Mouse (Mus musculus) C2C12 (cell line): ENCODE results near the gene Gm17428.
"Not testable (repeated sequence)": the region's sequence is repeated elsewhere in the genome, so short reads cannot be mapped to it uniquely, and the experiment has no call there.

Experiments
- CEBPB ChIP-seq: IDR thresholded peaks from one replicate; pipeline ENCODE4 v1.6.1; 2011; ENCODE audit warnings: low read depth, mild to moderate bottlenecking, control low read depth, moderate library complexity
- CTCF ChIP-seq: IDR thresholded peaks from one replicate; pipeline ENCODE4 v1.5.1; 2011; ENCODE audit not compliant: control insufficient read depth, insufficient read depth, insufficient read length

DNA sequence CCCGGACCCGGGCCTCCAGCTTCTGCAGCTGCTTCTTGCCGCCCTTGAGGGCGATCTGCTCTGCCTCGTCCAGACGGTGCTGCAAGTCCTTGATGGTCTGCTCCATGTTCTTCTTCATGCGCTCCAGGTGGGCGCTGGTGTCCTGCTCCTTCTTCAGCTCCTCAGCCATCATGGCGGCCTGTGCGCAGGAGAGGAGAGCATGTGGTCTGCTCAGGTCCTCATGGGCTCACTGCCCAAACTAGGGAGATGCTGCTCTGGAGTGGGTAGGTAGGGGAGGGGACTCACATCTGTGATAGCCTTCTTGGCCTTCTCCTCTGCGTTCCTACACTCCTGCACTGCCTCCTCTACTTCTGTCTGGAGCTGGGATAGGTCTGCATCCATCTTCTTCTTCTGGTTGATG lies 3.9 kb upstream of the Gm17428 start:
- TF ChIP-seq CEBPB, CTCF: not testable (repeated sequence)
